Mouse (Mus musculus) intestine, embryonic 16.5 days (tissue): ENCODE data around the gene Ift88. TPM values are rescaled to one million over a fixed set of nuclear protein-coding genes. Genes with fewer than 3 reads are reported as not detected.

ENCODE experiments used
- ATAC-seq: fragments of 200-750 bp; cut with Nextera tagmentation; 2 replicates; pipeline ENCODE4 v1.8.0; 2017; ENCODE audit warnings: moderate TSS enrichment, moderate library complexity
- H3K27ac ChIP-seq: fragments of 300-500 bp; sonication (generic); 2 replicates; pipeline ENCODE4 v1.5.1; 2014; ENCODE audit warnings: mild to moderate bottlenecking, low read length
- H3K27me3 ChIP-seq: fragments of 300-500 bp; sonication (generic); replicated peaks from 2 replicates; pipeline ENCODE4 v1.6.1; 2014; ENCODE audit warnings: low read length, control low read depth, mixed read lengths; ENCODE audit not compliant: control insufficient read depth, insufficient read depth
- H3K36me3 ChIP-seq: fragments of 300-500 bp; sonication (generic); 2 replicates; pipeline ENCODE4 v1.6.1; 2014; ENCODE audit warnings: low read length, control low read depth; ENCODE audit not compliant: control insufficient read depth, insufficient read depth
- H3K4me1 ChIP-seq: fragments of 300-500 bp; sonication (generic); 2 replicates; pipeline ENCODE4 v1.6.1; 2014; ENCODE audit warnings: low read length, control low read depth, mixed read lengths; ENCODE audit not compliant: control insufficient read depth, insufficient read depth
- H3K4me2 ChIP-seq: fragments of 300-500 bp; sonication (generic); 2 replicates; pipeline ENCODE4 v1.6.1; 2014; ENCODE audit warnings: low read depth, low read length, control low read depth
- H3K4me3 ChIP-seq: fragments of 300-500 bp; sonication (generic); 2 replicates; pipeline ENCODE4 v1.5.1; 2014; ENCODE audit warnings: mild to moderate bottlenecking, low read length
- H3K9ac ChIP-seq: fragments of 300-500 bp; sonication (generic); 2 replicates; pipeline ENCODE4 v1.6.1; 2014; ENCODE audit warnings: low read depth, low read length
- H3K9me3 ChIP-seq: fragments of 300-500 bp; sonication (generic); 2 replicates; pipeline ENCODE4 v1.6.1; 2016; ENCODE audit warnings: low read length, control low read depth; ENCODE audit not compliant: control insufficient read depth
- WGBS: fragments of 180-500 bp; shearing (Covaris S2); extraction: QIAGEN DNeasy Blood & Tissue Kit; methylation state at CpG from one replicate; pipeline ENCODE4 v1.1.7; 2014; 5-methylcytosine and 5-hydroxymethylcytosine counted together
- polyA plus RNA-seq: library from polyadenylated mRNA; unstranded; fragments of >200 nt; fragmentation: Nextera tagmentation; extraction: Ambion mirVana; gene quantifications from 2 replicates; pipeline ENCODE4 v1.2.1, GENCODE M21; 2015

Ift88 gene
- polyA plus RNA-seq, 1 experiment from 2014 or later: 7.2 TPM

DNA sequence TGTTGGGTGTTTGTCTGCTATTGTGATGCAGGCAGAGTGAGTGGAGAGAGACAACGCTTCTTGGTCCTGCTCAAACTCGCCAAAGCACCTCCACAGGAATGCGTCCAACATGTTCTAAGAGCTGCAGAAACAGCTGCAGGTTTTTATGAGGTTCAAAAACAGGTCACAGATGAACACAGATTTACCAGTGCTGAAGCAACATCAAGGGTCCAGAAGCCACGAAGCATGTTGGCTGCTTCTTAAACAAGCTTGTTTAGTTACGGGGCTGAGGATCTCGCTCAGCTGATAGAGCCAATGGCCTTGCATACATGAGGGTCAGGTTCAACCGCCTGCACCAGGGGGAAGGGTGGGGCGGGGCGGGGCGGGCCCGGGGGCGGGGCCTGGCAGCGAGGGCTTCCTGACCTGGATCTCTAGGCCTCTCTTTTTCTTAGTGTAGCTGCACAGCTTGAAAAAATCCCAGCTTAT is 122.7 kb downstream of the Ift88 start:
- WGBS: 13% methylated on average over 13 of the region's 13 CpGs
- Histone ChIP-seq H3K4me3 (no peak overlapping the region), H3K9ac (no peak overlapping the region), H3K9me3 (peaks cover 3% of the 10 kb centered on the region; the same call in 1 of the 2 replicates), H3K27ac (peak overlapping the region; percentile 63), H3K4me2 (0 out of 2 replicates have a peak overlapping the region, but pooled peaks have one; percentile 1), H3K36me3 (peaks cover 7% of the 10 kb centered on the region; the same call in 1 of the 2 replicates), H3K4me1 (0 out of 2 replicates have a peak, but pooled peaks cover 4% of the 10 kb centered on the region), H3K27me3 (no peaks in the 10 kb centered on the region)
- ATAC-seq: peak; percentile 89

DNA sequence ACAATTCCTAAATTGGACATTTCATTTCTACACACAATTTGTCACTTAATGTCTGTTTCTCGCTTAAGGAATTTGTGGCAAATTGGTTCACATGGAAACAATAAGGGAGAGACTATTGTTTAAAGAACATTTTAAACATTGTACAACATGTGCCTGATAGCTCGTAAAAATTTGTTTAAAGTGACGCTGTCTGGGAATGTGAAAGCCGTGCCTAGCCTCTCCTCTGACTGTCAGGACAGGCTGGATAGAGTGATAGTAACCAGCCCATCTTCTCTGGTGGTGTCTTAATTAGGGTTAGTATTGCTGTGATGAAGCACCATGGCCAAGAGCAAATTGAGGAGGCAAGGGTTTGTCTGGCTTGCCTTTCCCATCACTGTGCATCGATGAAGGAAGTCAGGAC is 123.2 kb downstream of the Ift88 start:
- H3K4me1 ChIP-seq: 0 out of 2 replicates have a peak, but pooled peaks cover 4% of the 10 kb centered on the region
- 42% methylated on average over 5 of the region's 5 CpGs for WGBS
- H3K4me2 ChIP-seq: 0 out of 2 replicates have a peak overlapping the region, but pooled peaks have one; percentile 1
- ATAC-seq: peak; percentile 78
- peaks cover 5% of the 10 kb centered on the region; the same call in 1 of the 2 replicates for H3K36me3 ChIP-seq
- H3K9me3 ChIP-seq: no peaks in the 10 kb centered on the region
- H3K4me3 ChIP-seq: no peak overlapping the region
- H3K27ac ChIP-seq: peak overlapping the region; percentile 67
- H3K9ac ChIP-seq: no peak overlapping the region
- H3K27me3 ChIP-seq: no peaks in the 10 kb centered on the region

DNA sequence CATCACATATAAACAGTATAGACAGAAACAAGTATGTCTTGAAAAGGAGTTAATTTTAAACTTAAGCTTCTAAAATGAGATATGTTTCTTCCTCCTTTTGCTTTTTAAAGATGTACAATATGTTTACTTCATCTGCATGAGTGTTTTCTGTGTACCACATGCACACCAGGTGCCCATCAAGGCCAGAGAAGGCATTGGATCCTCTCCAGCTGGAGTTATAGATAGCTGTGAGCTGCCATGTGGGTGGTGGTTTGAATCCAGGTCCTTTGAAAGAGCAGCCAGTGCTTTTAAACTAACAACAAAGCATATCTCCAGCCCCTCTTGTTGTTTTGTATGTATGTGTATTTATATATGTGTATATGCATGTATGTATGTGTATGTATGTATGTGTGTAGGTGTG is 129.1 kb downstream of the Ift88 start:
- H3K27me3 ChIP-seq: no peaks in the 10 kb centered on the region
- 0 out of 2 replicates have a peak, but pooled peaks cover 4% of the 10 kb centered on the region for H3K36me3 ChIP-seq
- H3K9me3 ChIP-seq: no peaks in the 10 kb centered on the region
- H3K27ac ChIP-seq: no peak overlapping the region
- no peak overlapping the region for H3K9ac ChIP-seq
- no peak overlapping the region for H3K4me3 ChIP-seq
- H3K4me2 ChIP-seq: no peak overlapping the region
- ATAC-seq: no peak
- no peaks in the 10 kb centered on the region for H3K4me1 ChIP-seq

DNA sequence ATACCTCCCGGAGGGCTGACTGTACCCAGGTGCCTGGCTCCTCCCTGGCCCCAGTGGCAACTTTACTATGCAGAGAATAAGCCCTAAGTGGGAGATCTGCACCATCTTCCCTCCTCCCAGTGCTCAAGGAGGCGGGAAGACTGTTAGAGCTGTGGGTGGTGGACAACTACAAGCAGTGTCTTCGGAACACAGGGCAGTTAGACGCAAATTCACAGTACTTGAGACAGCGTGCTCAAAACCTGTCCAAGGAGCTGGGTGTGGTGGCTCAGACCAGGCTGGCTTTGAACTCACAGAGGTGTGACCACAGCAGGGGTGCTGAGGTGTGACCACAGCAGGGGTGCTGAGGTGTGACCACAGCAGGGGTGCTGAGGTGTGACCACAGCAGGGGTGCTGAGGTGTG is 130.6 kb downstream of the Ift88 start:
- no peaks in the 10 kb centered on the region for H3K4me1 ChIP-seq
- no peak for ATAC-seq
- 85% methylated on average over 5 of the region's 5 CpGs for WGBS

DNA sequence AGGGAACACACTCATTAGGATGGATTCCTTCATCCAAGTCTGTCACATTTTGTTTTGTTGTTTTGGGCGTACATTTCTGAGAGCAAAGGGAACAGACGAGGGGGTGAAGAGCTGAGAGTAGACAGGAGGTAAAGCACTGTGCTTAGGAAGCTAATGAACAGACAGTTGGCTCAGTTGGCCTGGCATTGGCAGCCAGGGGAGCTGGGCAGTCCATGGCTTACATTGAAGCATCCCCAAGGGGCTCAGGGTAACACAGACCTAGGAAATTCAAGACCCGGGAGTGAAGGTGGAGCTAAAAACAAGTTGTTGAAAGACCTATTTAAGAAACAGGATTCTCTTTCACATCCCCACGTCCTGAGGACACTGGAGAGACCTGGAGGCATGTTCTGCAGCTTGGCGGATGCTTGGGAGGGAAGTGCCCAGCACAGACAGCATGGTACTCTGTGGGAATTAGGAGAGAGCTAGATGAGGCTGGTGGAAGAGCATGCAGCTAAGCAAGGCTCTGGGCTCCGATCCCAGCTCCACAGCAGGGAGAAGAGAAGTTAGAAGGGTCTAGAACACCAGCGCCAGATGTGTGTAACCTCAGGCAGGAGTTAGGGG is 131.7 kb downstream of the Ift88 start:
- Histone ChIP-seq H3K27ac (no peak overlapping the region), H3K4me2 (no peak overlapping the region), H3K36me3 (0 out of 2 replicates have a peak, but pooled peaks cover 4% of the 10 kb centered on the region), H3K9me3 (no peaks in the 10 kb centered on the region), H3K4me1 (no peaks in the 10 kb centered on the region), H3K9ac (no peak overlapping the region), H3K27me3 (no peaks in the 10 kb centered on the region), H3K4me3 (no peak overlapping the region)
- WGBS: 89% methylated on average over 7 of the region's 7 CpGs
- no peak for ATAC-seq

More for the DNA sequence above, 130.6 kb downstream of the Ift88 start:
- no peak overlapping the region for H3K9ac ChIP-seq
- no peak overlapping the region for H3K27ac ChIP-seq
- H3K9me3 ChIP-seq: no peaks in the 10 kb centered on the region
- H3K4me3 ChIP-seq: no peak overlapping the region
- no peaks in the 10 kb centered on the region for H3K27me3 ChIP-seq
- H3K36me3 ChIP-seq: 0 out of 2 replicates have a peak, but pooled peaks cover 4% of the 10 kb centered on the region
- no peak overlapping the region for H3K4me2 ChIP-seq

DNA sequence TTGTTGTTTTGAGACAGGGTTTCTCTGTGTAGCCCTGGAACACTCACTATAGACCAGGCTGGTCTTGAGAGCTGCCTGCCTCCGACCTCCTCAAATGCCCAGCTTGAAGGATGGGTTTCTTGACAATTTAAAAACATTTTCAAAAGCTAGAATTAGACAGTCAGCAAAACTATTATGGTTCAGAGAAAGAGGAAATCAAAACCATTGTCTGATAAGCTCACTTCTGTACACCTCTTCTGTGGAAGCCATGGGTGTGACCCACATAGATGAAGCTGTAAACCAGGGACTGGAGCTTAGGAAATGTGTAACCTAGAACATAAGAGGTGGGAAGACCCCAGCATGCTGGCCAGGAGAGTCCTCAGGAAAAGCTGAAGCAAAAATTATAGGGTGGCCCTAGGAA is 133.1 kb downstream of the Ift88 start:
- Histone ChIP-seq H3K9ac (no peak overlapping the region), H3K4me1 (no peaks in the 10 kb centered on the region)

DNA sequence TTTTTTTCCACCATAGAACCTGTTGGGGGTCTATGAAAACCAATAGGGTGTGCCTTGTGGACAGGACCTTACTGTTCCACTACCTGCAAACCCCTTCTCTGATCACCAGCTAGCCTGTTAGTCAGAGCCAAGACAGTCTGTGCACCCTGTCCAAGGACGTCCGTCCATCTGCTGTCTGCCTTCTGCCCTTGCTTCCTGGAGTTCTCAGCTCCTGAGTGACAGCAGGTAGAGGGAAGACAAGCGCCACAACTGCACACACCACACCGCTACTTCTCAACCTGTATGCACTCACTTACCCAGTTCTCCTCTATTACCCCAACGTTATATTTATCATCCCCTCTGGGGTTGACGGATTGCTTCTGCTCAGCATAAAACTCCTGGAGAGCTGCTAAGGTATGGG is 141.8 kb downstream of the Ift88 start:
- Histone ChIP-seq H3K27me3 (no peaks in the 10 kb centered on the region), H3K36me3 (no peaks in the 10 kb centered on the region), H3K9ac (no peak overlapping the region), H3K27ac (no peak overlapping the region), H3K9me3 (no peaks in the 10 kb centered on the region), H3K4me2 (no peak overlapping the region), H3K4me1 (0 out of 2 replicates have a peak, but pooled peaks cover 2% of the 10 kb centered on the region), H3K4me3 (no peak overlapping the region)
- WGBS: 80% methylated on average over 6 of the region's 6 CpGs
- ATAC-seq: no peak

More for the DNA sequence above, 133.1 kb downstream of the Ift88 start:
- WGBS: 94% methylated on average over 1 of the region's 1 CpGs
- Histone ChIP-seq H3K4me2 (no peak overlapping the region), H3K9me3 (no peaks in the 10 kb centered on the region), H3K27me3 (no peaks in the 10 kb centered on the region), H3K4me3 (no peak overlapping the region), H3K27ac (no peak overlapping the region), H3K36me3 (0 out of 2 replicates have a peak, but pooled peaks cover 4% of the 10 kb centered on the region)
- no peak for ATAC-seq

Other genes starting within 250 kb of the Ift88 start
- gene Cryl1, start 25.5 kb upstream of the Ift88 start, polyA plus RNA-seq: 139 and 156 TPM in 2 replicates
- 0.51 and 4.2 TPM in 2 replicates for gene Il17d, start 100.7 kb downstream of the Ift88 start, polyA plus RNA-seq
- 89.8 and 91.7 TPM in 2 replicates for gene Eef1akmt1, start 147.6 kb downstream of the Ift88 start, polyA plus RNA-seq
- gene Xpo4, start 241.4 kb downstream of the Ift88 start, polyA plus RNA-seq: 16.1 and 17.0 TPM in 2 replicates